Mouse (Mus musculus) neural tube, embryonic 12.5 days (tissue): ENCODE data around the gene Telo2. TPM values are rescaled to one million over a fixed set of nuclear protein-coding genes. Genes with fewer than 3 reads are reported as not detected.

Source experiments
- ATAC-seq: fragments of 200-750 bp; cut with Nextera tagmentation; 2 replicates; pipeline ENCODE4 v1.8.0; 2017; ENCODE audit warnings: low read depth, mild to moderate bottlenecking, moderate TSS enrichment, moderate library complexity; ENCODE audit not compliant: low FRiP score
- H3K27ac ChIP-seq: fragments of 300-500 bp; sonication (generic); 2 replicates; pipeline ENCODE4 v1.5.1; 2016
- H3K27me3 ChIP-seq: fragments of 300-500 bp; sonication (generic); replicated peaks from 2 replicates; pipeline ENCODE4 v1.6.1; 2016; ENCODE audit warnings: mild to moderate bottlenecking
- H3K36me3 ChIP-seq: fragments of 300-500 bp; sonication (generic); 2 replicates; pipeline ENCODE4 v1.6.1; 2016; ENCODE audit warnings: mild to moderate bottlenecking
- H3K4me1 ChIP-seq: fragments of 300-500 bp; sonication (generic); 2 replicates; pipeline ENCODE4 v1.6.1; 2016
- H3K4me2 ChIP-seq: fragments of 300-500 bp; sonication (generic); replicated peaks from 2 replicates; pipeline ENCODE4 v1.6.1; 2016; ENCODE audit warnings: mild to moderate bottlenecking
- H3K4me3 ChIP-seq: fragments of 300-500 bp; sonication (generic); 2 replicates; pipeline ENCODE4 v1.5.1; 2016
- H3K9ac ChIP-seq: fragments of 300-500 bp; sonication (generic); 2 replicates; pipeline ENCODE4 v1.6.1; 2016; ENCODE audit warnings: mild to moderate bottlenecking
- H3K9me3 ChIP-seq: fragments of 300-500 bp; sonication (generic); 2 replicates; pipeline ENCODE4 v1.6.1; 2016; ENCODE audit warnings: mild to moderate bottlenecking
- WGBS: fragments of 180-500 bp; shearing (Covaris S2); methylation state at CpG from one replicate; pipeline ENCODE4 v1.1.7; 2016; 5-methylcytosine and 5-hydroxymethylcytosine counted together
- polyA plus RNA-seq: library from polyadenylated mRNA; unstranded; fragments of >200 nt; fragmentation: Nextera tagmentation; extraction: Ambion mirVana; gene quantifications from 2 replicates; pipeline ENCODE4 v1.2.1, GENCODE M21; 2016

Telo2 gene
- polyA plus RNA-seq, 1 experiment from 2014 or later: 43.3 TPM

- H3K4me1 ChIP-seq: no peaks in the 10 kb centered on the region
- no peak overlapping the region for H3K4me2 ChIP-seq
- H3K4me3 ChIP-seq: no peak overlapping the region
- WGBS: 90% methylated on average over 10 of the region's 10 CpGs
- H3K27ac ChIP-seq: no peak overlapping the region
- H3K9me3 ChIP-seq: no peaks in the 10 kb centered on the region
- no peak overlapping the region for H3K9ac ChIP-seq
- no peaks in the 10 kb centered on the region for H3K27me3 ChIP-seq
- peaks cover 44% of the 10 kb centered on the region for H3K36me3 ChIP-seq
- no peak for ATAC-seq
Observed at GRCm38 (mm10) chr17:25090450-25090849, 25.3 kb downstream of the Telo2 start.

GRCm38 (mm10) chr17:25089158-25089557 is 26.6 kb downstream of the Telo2 start:
- Histone ChIP-seq H3K4me3 (no peak overlapping the region), H3K9me3 (no peaks in the 10 kb centered on the region), H3K27me3 (no peaks in the 10 kb centered on the region), H3K36me3 (peaks cover 39% of the 10 kb centered on the region), H3K9ac (no peak overlapping the region), H3K4me2 (no peak overlapping the region), H3K4me1 (no peaks in the 10 kb centered on the region), H3K27ac (no peak overlapping the region)
- ATAC-seq: no peak
- 95% methylated on average over 10 of the region's 10 CpGs for WGBS

- Histone ChIP-seq H3K4me3 (no peak overlapping the region), H3K4me2 (no peak overlapping the region), H3K9ac (no peak overlapping the region), H3K36me3 (peaks cover 18% of the 10 kb centered on the region), H3K27ac (no peak overlapping the region), H3K9me3 (no peaks in the 10 kb centered on the region), H3K27me3 (no peaks in the 10 kb centered on the region), H3K4me1 (no peaks in the 10 kb centered on the region)
- ATAC-seq: no peak
- 92% methylated on average over 7 of the region's 7 CpGs for WGBS
Observed at GRCm38 (mm10) chr17:25086724-25087123, 29.0 kb downstream of the Telo2 start.

- no peak overlapping the region for H3K4me2 ChIP-seq
- H3K9ac ChIP-seq: no peak overlapping the region
- no peaks in the 10 kb centered on the region for H3K27me3 ChIP-seq
- WGBS: 81% methylated on average over 13 of the region's 13 CpGs
- no peak for ATAC-seq
- no peaks in the 10 kb centered on the region for H3K9me3 ChIP-seq
- peaks cover 25% of the 10 kb centered on the region for H3K36me3 ChIP-seq
- H3K4me1 ChIP-seq: no peaks in the 10 kb centered on the region
- H3K27ac ChIP-seq: no peak overlapping the region
- H3K4me3 ChIP-seq: no peak overlapping the region
Observed at GRCm38 (mm10) chr17:25084835-25085385, 30.9 kb downstream of the Telo2 start.

- H3K9me3 ChIP-seq: no peaks in the 10 kb centered on the region
- H3K4me3 ChIP-seq: no peak within 1 kb of the TSS
- no peaks in the 10 kb centered on the region for H3K27me3 ChIP-seq
- H3K4me1 ChIP-seq: no peaks in the 10 kb centered on the region
- 63% methylated on average over 7 of the region's 7 CpGs for WGBS
- no peak for ATAC-seq
- H3K9ac ChIP-seq: peak within 1 kb of the TSS; percentile 8; the same call in 1 of the 2 replicates
- H3K27ac ChIP-seq: 0 out of 2 replicates have a peak within 1 kb of the TSS, but pooled peaks have one; percentile 17
- H3K4me2 ChIP-seq: no peak within 1 kb of the TSS
- H3K36me3 ChIP-seq: peaks cover 23% of the 10 kb centered on the region
Observed at GRCm38 (mm10) chr17:25083444-25083931, 32.3 kb downstream of the Telo2 start, which contains the start of gene Tmem204. Gene Tmem204 (minus strand): TSS chr17:25083591.

GRCm38 (mm10) chr17:25082887-25083286 is 32.9 kb downstream of the Telo2 start:
- Histone ChIP-seq H3K36me3 (peaks cover 17% of the 10 kb centered on the region), H3K4me3 (no peak overlapping the region), H3K9me3 (no peaks in the 10 kb centered on the region), H3K27ac (no peak overlapping the region), H3K4me1 (no peaks in the 10 kb centered on the region), H3K9ac (no peak overlapping the region), H3K27me3 (no peaks in the 10 kb centered on the region), H3K4me2 (no peak overlapping the region)
- no peak for ATAC-seq
- 75% methylated on average over 3 of the region's 3 CpGs for WGBS

- Histone ChIP-seq H3K36me3 (peaks cover 15% of the 10 kb centered on the region), H3K4me1 (no peaks in the 10 kb centered on the region), H3K9ac (no peak overlapping the region), H3K27me3 (no peaks in the 10 kb centered on the region), H3K4me3 (no peak overlapping the region), H3K9me3 (no peaks in the 10 kb centered on the region), H3K27ac (0 out of 2 replicates have a peak overlapping the region, but pooled peaks have one; percentile 3), H3K4me2 (peak overlapping the region; percentile 14; the same call in 1 of the 2 replicates)
- 73% methylated on average over 14 of the region's 14 CpGs for WGBS
- ATAC-seq: no peak
Observed at GRCm38 (mm10) chr17:25082081-25082847, 33.5 kb downstream of the Telo2 start.

- no peak for ATAC-seq
- Histone ChIP-seq H3K36me3 (peaks cover 15% of the 10 kb centered on the region), H3K4me2 (no peak overlapping the region), H3K4me1 (no peaks in the 10 kb centered on the region), H3K9me3 (no peaks in the 10 kb centered on the region), H3K27ac (no peak overlapping the region), H3K4me3 (0 out of 2 replicates have a peak overlapping the region, but pooled peaks have one; percentile 5), H3K27me3 (no peaks in the 10 kb centered on the region), H3K9ac (peak overlapping the region; percentile 33; the same call in 1 of the 2 replicates)
- 79% methylated on average over 11 of the region's 11 CpGs for WGBS
Observed at GRCm38 (mm10) chr17:25080960-25081381, 34.8 kb downstream of the Telo2 start.

- Histone ChIP-seq H3K27ac (no peak overlapping the region), H3K9ac (peak overlapping the region; percentile 33; the same call in 1 of the 2 replicates), H3K9me3 (no peaks in the 10 kb centered on the region), H3K36me3 (peaks cover 15% of the 10 kb centered on the region), H3K4me1 (no peaks in the 10 kb centered on the region), H3K27me3 (no peaks in the 10 kb centered on the region), H3K4me3 (no peak overlapping the region), H3K4me2 (peak overlapping the region; percentile 17; the same call in 1 of the 2 replicates)
- no peak for ATAC-seq
- 88% methylated on average over 13 of the region's 13 CpGs for WGBS
Observed at GRCm38 (mm10) chr17:25080210-25080609, 35.6 kb downstream of the Telo2 start.

GRCm38 (mm10) chr17:25077771-25078372 is 37.9 kb downstream of the Telo2 start:
- no peak for ATAC-seq
- WGBS: 82% methylated on average over 13 of the region's 13 CpGs
- peaks cover 18% of the 10 kb centered on the region for H3K36me3 ChIP-seq
- H3K27ac ChIP-seq: no peak overlapping the region
- no peaks in the 10 kb centered on the region for H3K9me3 ChIP-seq
- no peak overlapping the region for H3K9ac ChIP-seq
- no peaks in the 10 kb centered on the region for H3K4me1 ChIP-seq
- no peaks in the 10 kb centered on the region for H3K27me3 ChIP-seq
- H3K4me3 ChIP-seq: no peak overlapping the region
- H3K4me2 ChIP-seq: peak overlapping the region; percentile 31

GRCm38 (mm10) chr17:25076906-25077305 is 38.9 kb downstream of the Telo2 start:
- Histone ChIP-seq H3K36me3 (peaks cover 21% of the 10 kb centered on the region), H3K4me1 (no peaks in the 10 kb centered on the region), H3K27me3 (no peaks in the 10 kb centered on the region), H3K27ac (no peak overlapping the region), H3K4me3 (no peak overlapping the region), H3K4me2 (no peak overlapping the region), H3K9ac (no peak overlapping the region), H3K9me3 (no peaks in the 10 kb centered on the region)
- ATAC-seq: no peak
- 89% methylated on average over 4 of the region's 4 CpGs for WGBS

GRCm38 (mm10) chr17:25068690-25069089 is 47.1 kb downstream of the Telo2 start:
- ATAC-seq: no peak
- H3K9me3 ChIP-seq: no peaks in the 10 kb centered on the region
- H3K4me1 ChIP-seq: no peaks in the 10 kb centered on the region
- WGBS: 74% methylated on average over 2 of the region's 2 CpGs
- no peak overlapping the region for H3K9ac ChIP-seq
- H3K36me3 ChIP-seq: peaks cover 20% of the 10 kb centered on the region; the same call in 1 of the 2 replicates
- H3K27ac ChIP-seq: no peak overlapping the region
- H3K27me3 ChIP-seq: no peaks in the 10 kb centered on the region
- H3K4me3 ChIP-seq: no peak overlapping the region
- no peak overlapping the region for H3K4me2 ChIP-seq
